Mouse (Mus musculus): ENCODE data around the gene Eif4e. TPM values are rescaled to one million over a fixed set of nuclear protein-coding genes. Genes with fewer than 3 reads are reported as not detected.
A peak's percentile ranks its signal among the peaks of the same experiment; 100 is the strongest.

The Eif4e gene
- total RNA-seq, 1 experiment from 2014 or later = 168 TPM

- DNase-seq = no peak
Measured at GRCm38 (mm10) chr3:138587137-138587536, 61.2 kb downstream of the Eif4e start.

GRCm38 (mm10) chr3:138588001-138588400 is 62.0 kb downstream of the Eif4e start:
- DNase-seq = no peak

GRCm38 (mm10) chr3:138591002-138591401 is 65.0 kb downstream of the Eif4e start:
- DNase-seq = no peak

- no peak for DNase-seq
Measured at GRCm38 (mm10) chr3:138591806-138592365, 65.9 kb downstream of the Eif4e start.

GRCm38 (mm10) chr3:138593131-138593530 is 67.2 kb downstream of the Eif4e start:
- no peak for DNase-seq

GRCm38 (mm10) chr3:138593911-138594310 is 67.9 kb downstream of the Eif4e start:
- no peak for DNase-seq

- DNase-seq = peak; percentile 14
Measured at GRCm38 (mm10) chr3:138601076-138601475, 75.1 kb downstream of the Eif4e start.

- DNase-seq = no peak
Measured at GRCm38 (mm10) chr3:138605132-138605531, 79.2 kb downstream of the Eif4e start.

GRCm38 (mm10) chr3:138608665-138609064 is 82.7 kb downstream of the Eif4e start:
- DNase-seq = no peak

Small RNA genes within 50 kb of the gene (microRNA-seq; reads per million reads assigned to microRNA genes)
- 0.69 to 1.1 reads per million in 2 experiments for gene Mir1956

Other genes starting within 250 kb of the Eif4e start
- gene Adh6a, start 212.9 kb upstream of the Eif4e start, total RNA-seq (2021) = not detected in 2 replicates
- not detected in 2 replicates for gene Adh6b, start 184.4 kb upstream of the Eif4e start, total RNA-seq (2021)
- 0.43 and 1.7 TPM in 2 replicates for gene Adh4, start 110.7 kb upstream of the Eif4e start, total RNA-seq (2021)
- 164 and 196 TPM in 2 replicates for gene Adh5, start 83.1 kb upstream of the Eif4e start, total RNA-seq (2021)
- 61.0 and 63.3 TPM in 2 replicates for gene Metap1, start 36.7 kb upstream of the Eif4e start, total RNA-seq (2021)
- 50.1 and 58.3 TPM in 2 replicates for gene Tspan5, start 216.0 kb downstream of the Eif4e start, total RNA-seq (2021)